Comparison of ENCODE assay signal across 9 mouse cellular contexts in the genomic region with DNA sequence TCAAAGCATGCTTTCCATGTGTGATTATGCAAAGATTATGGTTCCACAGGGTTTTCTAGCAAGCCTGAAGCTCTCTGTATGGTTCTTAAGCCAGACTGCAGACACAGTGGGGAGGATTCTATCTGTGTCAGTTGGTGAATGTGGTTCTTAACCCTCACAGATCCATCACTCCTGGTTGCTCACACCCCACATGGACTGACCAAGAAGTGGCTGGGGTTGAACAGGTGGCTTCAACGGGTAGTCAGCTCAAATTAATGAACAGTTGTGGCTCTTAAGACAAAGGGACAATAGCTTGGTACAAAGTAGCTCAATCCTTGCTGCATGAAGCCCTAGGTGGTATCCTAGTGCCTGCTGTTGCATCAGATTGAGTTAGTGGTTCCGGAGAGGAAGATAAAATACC.
"Had no signal": no experiment of that assay in that cellular context is flagged by ENCODE, and none has a peak within 500 bp of the region (broad histone marks: within the 10 kb centered on the region; RNA-seq: fewer than 3 reads in every experiment).

No protein-coding gene starts in this region.

- ATAC-seq: lung, postnatal 0 days had no signal

- DNase-seq: kidney, adult 8-10 months; kidney, postnatal 25 days; left cerebral cortex, postnatal 4 days; lung, adult 2 months; lung, postnatal 36 days; right cerebral cortex, postnatal 14 days; thymus, adult 2 months; thymus, postnatal 25 days had no signal
